Mouse (Mus musculus): ENCODE results near the gene Tex2.

DNA sequence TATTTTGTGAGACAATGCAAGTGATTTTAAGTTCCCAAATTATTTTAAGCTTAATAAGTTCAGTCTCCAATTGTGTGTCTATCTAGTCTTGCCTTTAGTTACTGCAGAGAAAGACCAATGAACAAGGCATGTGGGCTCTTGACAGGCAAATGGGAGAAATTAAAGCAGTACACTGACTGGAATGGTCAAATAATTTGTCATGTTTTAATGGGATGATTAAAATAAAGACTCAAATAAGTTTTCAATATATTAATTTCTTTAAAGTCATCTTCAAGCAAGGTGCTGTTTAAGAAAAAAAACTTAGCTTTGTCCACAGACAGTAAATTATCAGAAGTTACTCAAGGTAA is 111.1 kb downstream of the Tex2 start:
- TF ChIP-seq POLR2A (IDR thresholded peaks at IDR 0.05; ENCODE audit: control insufficient read depth, extremely low read depth, insufficient read depth, low read length, poor library complexity) (no peak), CTCF (IDR thresholded peaks at IDR 0.05; ENCODE audit: borderline replicate concordance, control insufficient read depth, extremely low read depth, insufficient read depth, low read length, poor library complexity) (no peak)

All from thymus, adult 2 months (tissue).